Mouse (Mus musculus) intestine, embryonic 15.5 days (tissue): ENCODE results near the gene Aida. TPM values are rescaled to one million over a fixed set of nuclear protein-coding genes. Genes with fewer than 3 reads are reported as not detected.
"Not testable (repeated sequence)": the region's sequence is repeated elsewhere in the genome, so short reads cannot be mapped to it uniquely, and the experiment has no call there.

Experiments used
- ATAC-seq: fragments of 200-750 bp; cut with Nextera tagmentation; 2 replicates; pipeline ENCODE4 v1.8.0; 2017; ENCODE audit warnings: moderate TSS enrichment, moderate library complexity
- H3K27ac ChIP-seq: fragments of 300-500 bp; sonication (generic); 2 replicates; pipeline ENCODE4 v1.5.1; 2015; ENCODE audit warnings: mild to moderate bottlenecking, inconsistent platforms
- H3K27me3 ChIP-seq: fragments of 300-500 bp; sonication (generic); replicated peaks from 2 replicates; pipeline ENCODE4 v1.6.1; 2015; ENCODE audit warnings: inconsistent platforms
- H3K36me3 ChIP-seq: fragments of 300-500 bp; sonication (generic); 2 replicates; pipeline ENCODE4 v1.6.1; 2015; ENCODE audit warnings: inconsistent platforms
- H3K4me1 ChIP-seq: fragments of 300-500 bp; sonication (generic); replicated peaks from 2 replicates; pipeline ENCODE4 v1.6.1; 2015; ENCODE audit warnings: inconsistent platforms
- H3K4me2 ChIP-seq: fragments of 300-500 bp; sonication (generic); replicated peaks from 2 replicates; pipeline ENCODE4 v1.6.1; 2015; ENCODE audit warnings: mild to moderate bottlenecking, inconsistent platforms
- H3K4me3 ChIP-seq: fragments of 300-500 bp; sonication (generic); replicated peaks from 2 replicates; pipeline ENCODE4 v1.5.1; 2015; ENCODE audit warnings: inconsistent platforms
- H3K9ac ChIP-seq: fragments of 300-500 bp; sonication (generic); 2 replicates; pipeline ENCODE4 v1.6.1; 2015; ENCODE audit warnings: inconsistent platforms
- H3K9me3 ChIP-seq: fragments of 300-500 bp; sonication (generic); 2 replicates; pipeline ENCODE4 v1.6.1; 2016; ENCODE audit warnings: inconsistent platforms
- WGBS: fragments of 180-500 bp; shearing (Covaris S2); methylation state at CpG from one replicate; pipeline ENCODE4 v1.1.7; 2015; 5-methylcytosine and 5-hydroxymethylcytosine counted together
- polyA plus RNA-seq: library from polyadenylated mRNA; unstranded; fragments of >200 nt; fragmentation: Nextera tagmentation; extraction: Ambion mirVana; gene quantifications from 2 replicates; pipeline ENCODE4 v1.2.1, GENCODE M21; 2015

The Aida gene
- polyA plus RNA-seq, 1 experiment from 2014 or later: 42.4 TPM

DNA sequence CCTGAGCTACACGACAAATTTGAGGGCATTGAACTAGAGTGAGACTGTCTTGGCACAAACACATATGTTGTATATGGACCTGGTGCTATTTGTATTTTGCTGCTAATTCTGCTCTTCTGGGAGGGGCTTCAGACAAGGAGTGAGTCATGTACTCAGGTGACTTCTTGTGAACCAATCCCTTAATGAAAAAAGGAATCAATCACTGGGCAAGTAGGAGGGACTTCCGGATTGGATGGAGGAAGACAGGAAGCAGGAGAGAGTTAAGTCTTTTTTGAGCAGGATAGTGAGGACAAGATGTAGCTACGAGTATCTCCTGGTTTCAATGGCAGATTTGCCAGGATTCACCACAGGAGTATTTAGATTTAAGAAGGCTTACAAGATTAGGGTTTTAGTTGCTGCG lies 6.8 kb upstream of the Aida start:
- no peak overlapping the region for H3K27ac ChIP-seq
- 89% methylated on average over 4 of the region's 4 CpGs for WGBS
- peaks cover 20% of the 10 kb centered on the region for H3K36me3 ChIP-seq
- H3K4me1 ChIP-seq: no peaks in the 10 kb centered on the region
- ATAC-seq: no peak
- H3K9ac ChIP-seq: no peak overlapping the region
- H3K4me2 ChIP-seq: no peak overlapping the region
- no peaks in the 10 kb centered on the region for H3K9me3 ChIP-seq
- no peak overlapping the region for H3K4me3 ChIP-seq
- H3K27me3 ChIP-seq: no peaks in the 10 kb centered on the region

DNA sequence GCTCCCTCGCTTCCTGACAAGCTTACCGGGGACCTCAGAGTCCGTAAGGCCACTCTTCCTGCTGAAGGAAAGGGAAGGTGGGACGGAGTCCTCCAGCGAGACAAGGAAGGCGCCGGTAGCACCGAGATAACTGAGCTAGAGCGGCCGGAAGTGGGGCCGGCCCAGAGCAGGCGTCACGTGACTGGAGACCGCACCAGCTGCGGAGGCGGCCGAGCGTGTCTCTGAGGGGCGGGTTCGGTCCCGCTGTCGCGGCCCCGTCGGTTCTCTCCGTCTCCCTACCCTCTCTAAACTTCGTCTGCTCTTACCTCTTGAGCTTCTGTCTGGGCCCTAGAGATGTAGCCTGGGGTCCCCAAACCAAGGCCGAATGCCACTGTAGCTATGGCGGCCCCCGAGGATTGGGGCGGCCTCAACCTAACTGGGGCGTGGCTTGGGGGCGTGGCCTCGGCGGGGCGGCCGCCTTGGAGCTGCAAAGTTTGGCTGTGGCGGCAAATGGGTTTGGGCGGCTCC lies 540 bp downstream of the Aida start, which contains the start of gene Brox:
Gene Brox, minus strand, starts transcription at position 393 of the 507 bp plus-strand sequence.
- peak within 1 kb of the TSS; percentile 50 for H3K9ac ChIP-seq
- H3K27ac ChIP-seq: peak within 1 kb of the TSS; percentile 52
- H3K9me3 ChIP-seq: no peaks in the 10 kb centered on the region
- no peaks in the 10 kb centered on the region for H3K27me3 ChIP-seq
- WGBS: under 1% methylated on average over 39 of the region's 39 CpGs
- no peaks in the 10 kb centered on the region for H3K4me1 ChIP-seq
- peak within 1 kb of the TSS; percentile 50 for H3K4me3 ChIP-seq
- peaks cover 3% of the 10 kb centered on the region; the same call in 1 of the 2 replicates for H3K36me3 ChIP-seq
- peak within 1 kb of the TSS; percentile 57 for H3K4me2 ChIP-seq
- ATAC-seq: peak; percentile 94

DNA sequence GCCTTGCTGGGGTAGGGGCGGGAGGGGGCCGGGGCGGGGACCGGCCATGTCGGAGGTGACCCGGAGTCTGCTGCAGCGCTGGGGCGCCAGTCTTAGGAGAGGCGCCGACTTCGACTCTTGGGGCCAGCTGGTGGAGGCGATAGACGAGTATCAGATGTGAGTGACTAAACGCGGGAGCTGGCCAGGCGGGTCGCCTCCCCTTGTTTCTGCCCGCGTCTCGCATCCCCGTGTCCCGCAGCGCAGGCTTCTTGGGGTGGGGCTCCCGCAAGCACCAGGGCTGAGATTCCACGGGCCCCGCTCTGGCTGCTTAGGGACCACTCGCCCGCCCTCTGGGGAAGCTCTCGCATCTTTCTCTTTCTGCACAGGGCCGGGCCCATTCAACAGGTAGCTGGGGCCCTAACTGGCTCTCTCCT lies 1.1 kb downstream of the Aida start:
- H3K27ac ChIP-seq: peak overlapping the region; percentile 52
- peak overlapping the region; percentile 50 for H3K4me3 ChIP-seq
- no peaks in the 10 kb centered on the region for H3K4me1 ChIP-seq
- peak; percentile 73 for ATAC-seq
- H3K9ac ChIP-seq: peak overlapping the region; percentile 43
- H3K9me3 ChIP-seq: no peaks in the 10 kb centered on the region
- peak overlapping the region; percentile 57 for H3K4me2 ChIP-seq
- peaks cover 2% of the 10 kb centered on the region; the same call in 1 of the 2 replicates for H3K36me3 ChIP-seq
- no peaks in the 10 kb centered on the region for H3K27me3 ChIP-seq
- WGBS: 2% methylated on average over 30 of the region's 30 CpGs

DNA sequence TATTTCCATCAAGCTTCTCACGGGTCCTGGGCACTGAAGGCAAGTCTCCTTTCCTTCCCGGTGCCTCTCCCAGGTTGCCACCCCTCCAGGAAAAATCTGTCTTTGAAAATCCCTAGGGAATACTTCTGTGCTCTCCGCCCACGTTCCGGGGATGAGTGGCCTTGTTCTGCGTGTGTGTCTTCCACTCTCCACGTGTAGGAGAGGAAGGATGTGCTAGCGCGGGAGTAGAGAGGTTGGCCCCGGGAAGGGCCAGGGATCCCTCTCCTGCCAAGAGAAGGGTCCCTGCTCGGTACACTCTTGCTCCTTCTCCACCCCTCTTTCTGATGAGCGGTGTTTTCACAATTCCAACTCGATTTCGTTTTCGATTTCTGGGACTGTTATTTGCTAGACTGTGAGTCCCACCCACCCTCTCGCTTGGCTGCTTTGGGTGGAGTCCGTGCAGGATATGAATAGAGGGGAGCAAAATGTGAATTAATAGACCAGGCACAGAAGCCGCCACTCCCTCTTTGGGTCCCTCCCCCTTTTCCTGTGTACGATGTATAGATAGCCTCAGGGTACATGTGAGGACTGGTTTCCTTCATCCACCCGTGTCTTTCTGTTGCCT lies 1.6 kb downstream of the Aida start:
- WGBS: under 1% methylated on average over 20 of the region's 20 CpGs
- no peak for ATAC-seq

DNA sequence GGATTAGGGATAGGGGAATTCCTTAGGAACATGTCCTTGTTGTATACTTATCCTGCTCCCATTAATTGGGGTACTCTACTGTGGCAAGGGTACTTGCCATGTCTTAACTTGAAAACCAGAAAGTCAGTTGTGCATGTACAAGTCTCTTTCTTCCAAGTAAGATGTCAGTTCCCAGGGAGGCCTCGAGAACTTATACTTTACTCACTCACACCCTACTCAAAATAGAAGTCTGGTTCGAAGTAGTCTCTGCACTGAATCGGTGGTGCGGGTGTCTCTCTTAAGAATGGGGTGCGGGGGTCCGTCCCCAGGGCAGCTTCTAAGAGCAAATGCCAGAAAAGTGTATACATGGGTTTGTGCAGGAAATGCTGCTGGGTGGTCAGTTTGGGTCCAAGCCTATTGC lies 2.8 kb downstream of the Aida start:
- ATAC-seq: no peak
- Histone ChIP-seq H3K36me3 (no peaks in the 10 kb centered on the region), H3K27me3 (no peaks in the 10 kb centered on the region), H3K4me1 (no peaks in the 10 kb centered on the region), H3K27ac (no peak overlapping the region), H3K9ac (no peak overlapping the region), H3K9me3 (no peaks in the 10 kb centered on the region), H3K4me2 (no peak overlapping the region), H3K4me3 (no peak overlapping the region)
- WGBS: 85% methylated on average over 6 of the region's 6 CpGs

More for the DNA sequence above, 1.6 kb downstream of the Aida start:
- no peaks in the 10 kb centered on the region for H3K4me1 ChIP-seq
- peak overlapping the region; percentile 52 for H3K27ac ChIP-seq
- H3K36me3 ChIP-seq: no peaks in the 10 kb centered on the region; the same call in 1 of the 2 replicates
- H3K4me3 ChIP-seq: peak overlapping the region; percentile 50
- H3K27me3 ChIP-seq: no peaks in the 10 kb centered on the region
- peak overlapping the region; percentile 43 for H3K9ac ChIP-seq
- no peaks in the 10 kb centered on the region for H3K9me3 ChIP-seq
- peak overlapping the region; percentile 57 for H3K4me2 ChIP-seq

DNA sequence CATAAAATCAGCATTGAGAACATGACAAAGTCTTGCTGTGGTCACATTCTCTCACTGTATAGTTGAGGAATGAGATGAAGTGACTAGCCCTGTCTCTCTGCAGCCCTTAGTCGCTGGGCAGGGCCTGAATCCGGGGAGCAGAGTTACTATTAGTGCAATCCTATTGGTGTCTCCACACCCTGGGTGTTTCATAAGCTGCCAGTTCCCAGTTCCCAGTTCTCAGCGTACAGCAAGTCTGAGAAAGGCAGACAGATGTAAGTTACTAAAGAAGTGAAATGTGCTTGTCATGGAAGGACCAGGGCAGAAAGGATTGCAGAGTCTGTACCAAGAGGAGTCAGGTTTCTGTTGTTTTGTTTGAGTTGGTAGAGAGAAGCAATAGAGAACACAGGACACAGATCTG lies 11.2 kb downstream of the Aida start:
- no peak overlapping the region for H3K4me3 ChIP-seq
- whole genome bisulfite sequencing: 84% methylated on average over 3 of the region's 3 CpGs
- H3K27me3 ChIP-seq: no peaks in the 10 kb centered on the region
- ATAC-seq: no peak
- H3K9me3 ChIP-seq: no peaks in the 10 kb centered on the region
- H3K4me2 ChIP-seq: no peak overlapping the region
- no peak overlapping the region for H3K27ac ChIP-seq
- no peaks in the 10 kb centered on the region for H3K4me1 ChIP-seq
- 0 out of 2 replicates have a peak, but pooled peaks cover 2% of the 10 kb centered on the region for H3K36me3 ChIP-seq
- H3K9ac ChIP-seq: no peak overlapping the region

DNA sequence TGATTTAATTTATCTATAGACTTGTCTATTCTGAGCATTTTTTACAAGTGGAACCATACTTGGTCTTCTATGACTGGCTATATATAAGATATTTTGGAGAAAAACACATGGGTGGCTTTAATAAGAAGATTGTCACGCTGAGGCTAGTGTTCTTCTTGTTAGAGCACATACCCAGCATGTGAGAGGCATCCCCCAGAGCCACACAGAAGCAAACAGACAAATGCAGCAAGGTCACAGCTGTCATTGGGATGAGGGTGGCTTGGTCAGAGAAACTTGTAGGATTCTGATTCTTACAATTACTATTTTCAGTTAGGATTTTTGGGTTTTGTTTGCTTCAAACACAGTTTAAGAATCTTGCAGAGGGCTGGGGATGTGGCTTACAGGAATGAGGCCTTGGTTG lies 12.1 kb downstream of the Aida start:
- Histone ChIP-seq H3K4me1 (no peaks in the 10 kb centered on the region), H3K9me3 (no peaks in the 10 kb centered on the region), H3K36me3 (0 out of 2 replicates have a peak, but pooled peaks cover 2% of the 10 kb centered on the region), H3K9ac (no peak overlapping the region), H3K4me3 (no peak overlapping the region), H3K27me3 (no peaks in the 10 kb centered on the region), H3K27ac (no peak overlapping the region), H3K4me2 (no peak overlapping the region)
- ATAC-seq: no peak
- 91% methylated on average over 1 of the region's 1 CpGs for WGBS

DNA sequence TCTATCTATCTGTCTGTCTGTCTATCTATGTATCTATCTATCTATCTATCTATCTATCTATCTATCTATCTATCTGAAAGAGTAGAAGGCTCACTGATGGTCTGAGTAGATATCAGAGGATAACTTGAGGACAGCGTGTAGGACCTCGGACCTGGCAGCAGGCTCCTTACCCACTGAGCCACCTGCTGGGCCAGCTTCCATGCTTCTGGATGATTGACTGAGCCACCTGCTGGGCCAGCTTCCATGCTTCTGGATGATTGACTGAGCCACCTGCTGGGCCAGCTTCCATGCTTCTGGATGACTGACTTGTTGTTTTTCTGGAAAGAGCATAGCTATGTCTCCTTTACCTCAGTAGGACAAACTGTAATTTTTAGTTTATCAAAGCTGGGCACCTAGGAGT lies 13.2 kb downstream of the Aida start:
- H3K27ac ChIP-seq, H3K27me3 ChIP-seq, H3K9ac ChIP-seq, H3K4me1 ChIP-seq, H3K4me3 ChIP-seq, H3K9me3 ChIP-seq, H3K36me3 ChIP-seq, ATAC-seq, H3K4me2 ChIP-seq: not testable (repeated sequence)
- 89% methylated on average over 2 of the region's 2 CpGs for WGBS

DNA sequence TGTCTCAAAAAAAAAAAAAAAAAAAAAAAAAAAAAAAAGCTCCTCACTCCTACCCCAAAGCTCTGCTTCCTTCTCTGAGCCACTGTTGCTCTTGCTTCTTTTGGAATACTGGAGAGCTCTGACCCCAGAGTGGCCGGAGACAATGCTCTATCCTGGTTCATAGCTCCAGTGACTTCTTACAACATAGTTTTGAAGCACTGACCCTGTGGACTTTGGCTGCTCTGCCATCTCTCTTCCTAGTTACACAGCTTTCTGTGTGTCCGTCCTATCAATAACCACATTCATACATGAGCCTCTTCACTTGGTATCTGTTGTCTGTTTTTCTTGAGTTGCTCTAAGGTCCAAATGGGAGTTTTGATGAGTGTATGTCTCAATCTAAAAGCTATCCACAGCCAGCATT lies 15.7 kb downstream of the Aida start:
- H3K36me3 ChIP-seq: peaks cover 9% of the 10 kb centered on the region; the same call in 1 of the 2 replicates
- 97% methylated on average over 2 of the region's 2 CpGs for WGBS
- H3K4me1 ChIP-seq: no peaks in the 10 kb centered on the region
- H3K4me3 ChIP-seq: no peak overlapping the region
- no peak overlapping the region for H3K9ac ChIP-seq
- no peaks in the 10 kb centered on the region for H3K27me3 ChIP-seq
- H3K9me3 ChIP-seq: no peaks in the 10 kb centered on the region
- no peak overlapping the region for H3K4me2 ChIP-seq
- no peak for ATAC-seq
- no peak overlapping the region for H3K27ac ChIP-seq

DNA sequence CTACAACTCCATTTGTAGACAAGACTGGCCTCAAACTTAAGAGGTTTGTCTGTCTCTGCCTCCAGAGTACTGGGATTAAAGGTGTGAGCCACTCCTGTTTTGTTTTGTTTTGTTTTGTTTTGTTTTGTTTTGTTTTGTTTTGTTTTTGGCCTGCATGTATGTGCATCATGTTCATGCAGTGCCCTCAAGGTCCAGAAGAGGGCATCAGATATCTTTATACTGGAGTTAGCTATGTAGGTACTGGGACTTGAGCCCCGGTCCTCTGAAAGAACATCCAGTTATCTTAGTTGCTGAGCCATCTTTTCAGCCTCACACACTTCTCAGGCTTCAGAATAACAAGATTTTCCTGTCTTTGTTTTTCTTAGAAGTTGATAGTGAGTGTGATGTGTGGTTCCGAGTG lies 19.4 kb downstream of the Aida start:
- no peak overlapping the region for H3K4me3 ChIP-seq
- H3K4me2 ChIP-seq: no peak overlapping the region
- H3K36me3 ChIP-seq: peaks cover 21% of the 10 kb centered on the region
- ATAC-seq: no peak
- no peak overlapping the region for H3K27ac ChIP-seq
- whole genome bisulfite sequencing: 89% methylated on average over 2 of the region's 2 CpGs
- no peaks in the 10 kb centered on the region for H3K27me3 ChIP-seq
- H3K9me3 ChIP-seq: no peaks in the 10 kb centered on the region
- H3K4me1 ChIP-seq: no peaks in the 10 kb centered on the region
- no peak overlapping the region for H3K9ac ChIP-seq

DNA sequence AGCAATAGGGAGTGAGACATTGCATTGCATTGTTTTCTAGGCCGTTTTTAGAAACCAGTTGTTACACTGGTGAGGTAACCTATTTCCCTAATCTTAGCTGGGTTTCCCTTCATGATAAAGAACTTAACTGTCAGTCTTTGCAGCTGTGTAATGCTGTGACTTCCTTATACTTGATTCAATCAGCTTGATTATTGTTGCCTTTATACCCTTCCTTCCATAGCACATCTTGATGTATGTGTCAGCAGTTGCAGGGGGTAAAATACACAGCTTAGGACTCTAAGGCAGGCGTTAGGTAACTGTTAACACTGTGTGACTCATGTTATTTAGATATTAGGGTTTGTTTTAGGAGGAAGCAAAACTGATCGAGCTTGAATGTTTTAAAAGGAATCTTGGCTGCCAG lies 24.3 kb downstream of the Aida start:
- no peak for ATAC-seq
- H3K27me3 ChIP-seq: no peaks in the 10 kb centered on the region
- H3K27ac ChIP-seq: no peak overlapping the region
- no peaks in the 10 kb centered on the region for H3K4me1 ChIP-seq
- H3K9ac ChIP-seq: no peak overlapping the region
- no peaks in the 10 kb centered on the region; the same call in 1 of the 2 replicates for H3K9me3 ChIP-seq
- H3K36me3 ChIP-seq: peaks cover 28% of the 10 kb centered on the region
- no peak overlapping the region for H3K4me2 ChIP-seq
- no peak overlapping the region for H3K4me3 ChIP-seq
- 60% methylated on average over 3 of the region's 3 CpGs for WGBS

DNA sequence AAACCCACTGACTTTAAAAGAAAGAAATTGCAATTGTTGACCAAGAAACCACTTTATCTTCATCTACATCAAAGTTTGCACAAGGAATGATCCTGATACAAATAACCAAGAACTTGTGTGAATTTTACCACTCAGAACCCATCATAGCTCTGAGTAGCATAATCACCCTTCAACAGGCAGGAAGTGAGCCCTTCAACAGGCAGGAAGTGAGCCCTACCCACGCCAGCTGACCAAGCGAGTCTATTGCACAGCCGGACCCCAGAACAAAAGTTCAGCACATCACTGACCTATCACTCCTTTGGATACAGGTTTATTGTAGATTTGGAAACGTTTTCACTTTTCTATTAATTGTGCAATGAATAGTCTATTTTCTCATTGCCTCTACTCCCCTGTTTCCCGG lies 26.1 kb downstream of the Aida start:
- peaks cover 36% of the 10 kb centered on the region for H3K36me3 ChIP-seq
- not testable (repeated sequence) for H3K4me2 ChIP-seq, H3K27me3 ChIP-seq, H3K27ac ChIP-seq, H3K9ac ChIP-seq, H3K9me3 ChIP-seq, H3K4me3 ChIP-seq, ATAC-seq, H3K4me1 ChIP-seq
- WGBS: 86% methylated on average over 5 of the region's 5 CpGs

DNA sequence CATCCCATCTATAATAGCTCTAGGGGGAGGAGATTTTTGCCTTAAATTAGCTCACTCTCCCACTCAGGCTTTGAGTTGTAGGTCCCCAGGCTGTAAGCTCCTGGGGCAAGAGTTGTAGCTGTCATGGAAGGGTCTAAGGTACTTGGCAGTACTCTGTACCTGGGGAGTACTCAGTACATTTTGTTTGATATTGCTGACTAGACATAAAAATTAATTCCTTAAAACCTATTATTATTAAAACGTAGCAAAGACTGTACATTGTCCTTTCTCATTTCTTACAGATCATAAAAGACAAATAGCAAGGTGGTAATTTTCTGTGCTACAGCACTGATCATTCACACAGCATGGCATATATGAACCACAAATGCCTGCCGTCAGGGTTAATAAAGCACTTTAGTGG lies 27.5 kb downstream of the Aida start:
- H3K27ac ChIP-seq: no peak overlapping the region
- no peaks in the 10 kb centered on the region for H3K27me3 ChIP-seq
- ATAC-seq: no peak
- no peak overlapping the region for H3K9ac ChIP-seq
- H3K9me3 ChIP-seq: no peaks in the 10 kb centered on the region; the same call in 1 of the 2 replicates
- H3K4me1 ChIP-seq: no peaks in the 10 kb centered on the region
- peaks cover 44% of the 10 kb centered on the region for H3K36me3 ChIP-seq
- no peak overlapping the region for H3K4me3 ChIP-seq
- 96% methylated on average over 2 of the region's 2 CpGs for WGBS
- H3K4me2 ChIP-seq: no peak overlapping the region
